Mouse (Mus musculus) MEL (cell line): Measurements from ENCODE around the gene Utrn.

Experiments used
- CTCF ChIP-seq, 3 experiments: IDR thresholded peaks in 2 of 3; conservative IDR thresholded peaks in 1 of 3; 2 replicates each; pipeline ENCODE4 v1.5.1; 2011 to 2012; ENCODE audit warnings: low read length in 3 of 3, low read depth in 2 of 3, mild to moderate bottlenecking in 2 of 3, improper control_type of control experiment in 1 of 3, inconsistent platforms in 1 of 3, mixed read lengths in 1 of 3, moderate library complexity in 1 of 3; ENCODE audit not compliant: control insufficient read depth in 1 of 3, insufficient read depth in 1 of 3, poor library complexity in 1 of 3, severe bottlenecking in 1 of 3
- RCOR1 ChIP-seq: IDR thresholded peaks from 2 replicates; pipeline ENCODE4 v1.6.1; 2012; ENCODE audit warnings: low read depth, mild to moderate bottlenecking, inconsistent platforms, low read length, improper control_type of control experiment
- SIN3A ChIP-seq: IDR thresholded peaks from 2 replicates; pipeline ENCODE4 v1.6.1; 2012; ENCODE audit warnings: low read length, improper control_type of control experiment, inconsistent platforms

- TF ChIP-seq RCOR1 (no peak), CTCF (IDR thresholded peaks at IDR 0.05 in 2 of 3, conservative IDR thresholded peaks at IDR 0.05 in 1 of 3; ENCODE audit: control insufficient read depth in 1 of 3, insufficient read depth in 1 of 3, low read depth in 2 of 3, low read length in 3 of 3, poor library complexity in 1 of 3, severe bottlenecking in 1 of 3) (no peak), SIN3A (no peak)
Measured at GRCm38 (mm10) chr10:12803939-12804338, 65.2 kb downstream of the Utrn start.
